24 mouse cellular contexts compared by ENCODE assay signal in the genomic region with DNA sequence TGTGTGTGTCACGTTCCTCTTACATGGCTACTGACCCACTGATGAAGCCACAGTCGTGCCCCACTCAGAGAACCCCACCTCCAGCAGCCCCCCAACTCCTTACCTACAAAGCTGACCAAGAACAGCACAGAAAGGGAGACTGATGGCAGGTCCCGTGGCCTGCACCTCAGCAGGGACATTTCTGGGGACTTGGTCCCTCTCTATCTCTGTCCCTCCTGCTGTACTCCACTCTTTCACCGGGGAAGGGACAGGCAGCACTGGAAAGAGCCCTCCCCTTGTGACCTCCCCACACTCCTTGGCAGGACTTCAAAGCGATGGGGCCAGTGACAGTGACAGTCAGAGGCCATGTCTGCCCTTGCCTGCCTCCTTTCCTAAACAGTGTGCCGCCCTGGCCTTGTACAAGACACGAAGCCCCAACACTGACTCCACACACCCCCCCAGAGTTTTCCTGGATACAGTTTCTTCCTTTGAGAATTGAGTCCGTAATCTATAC. TPM values are rescaled to one million over a fixed set of nuclear protein-coding genes. Genes with fewer than 3 reads are reported as not detected.
DNase-seq lines count a peak whose midpoint lies in the region; ATAC-seq and TF ChIP-seq lines count a peak whose summit lies in the region.
"Had no signal": no experiment of that assay in that cellular context is flagged by ENCODE, and none has a peak within 500 bp of the region (broad histone marks: within the 10 kb centered on the region; RNA-seq: fewer than 3 reads in every experiment).

A gene (minus strand): TSS at position 222 of the 493 bp plus-strand sequence.
A gene (minus strand): TSS at position 278 of the 493 bp plus-strand sequence.

- peaks cover 16% of the 10 kb centered on the region; the same call in 1 of the 2 replicates for H3K4me1 ChIP-seq in lung, embryonic 15.5 days
- H3K4me1 ChIP-seq in liver, postnatal 0 days (ENCODE audit: insufficient read depth), result peaks cover 44% of the 10 kb centered on the region
- H3K4me1 ChIP-seq: midbrain, embryonic 12.5 days had no signal

- H3K9me3 ChIP-seq in lung, embryonic 15.5 days, result no peaks in the 10 kb centered on the region
- no peaks in the 10 kb centered on the region for H3K9me3 ChIP-seq in liver, postnatal 0 days (ENCODE audit: low read length)
- H3K9me3 ChIP-seq: limb, embryonic 13.5 days; midbrain, embryonic 12.5 days had no signal

- no peak within 1 kb of the TSS for H3K4me2 ChIP-seq in lung, embryonic 15.5 days
- H3K4me2 ChIP-seq in liver, postnatal 0 days (ENCODE audit: low read depth, low read length), result peak within 1 kb of the TSS; percentile 62
- H3K4me2 ChIP-seq: hindbrain, embryonic 14.5 days; limb, embryonic 13.5 days; midbrain, embryonic 12.5 days had no signal

- H3K36me3 ChIP-seq in lung, embryonic 15.5 days, result no peaks in the 10 kb centered on the region
- no peaks in the 10 kb centered on the region for H3K36me3 ChIP-seq in liver, postnatal 0 days (replicated peaks; ENCODE audit: insufficient read depth, low read length)
- H3K36me3 ChIP-seq: limb, embryonic 13.5 days; midbrain, embryonic 12.5 days had no signal

- no peak within 1 kb of the TSS for H3K9ac ChIP-seq in lung, embryonic 15.5 days
- H3K9ac ChIP-seq in liver, postnatal 0 days (replicated peaks), result peak within 1 kb of the TSS; percentile 62
- H3K9ac ChIP-seq: forebrain, postnatal 0 days; hindbrain, embryonic 14.5 days; limb, embryonic 13.5 days; midbrain, embryonic 12.5 days had no signal

- H3K4me3 ChIP-seq in lung, embryonic 15.5 days, result no peak within 1 kb of the TSS
- H3K4me3 ChIP-seq in liver, postnatal 0 days (ENCODE audit: low read depth, low read length), result peak within 1 kb of the TSS; percentile 29
- H3K4me3 ChIP-seq: heart, adult 2 months; limb, embryonic 13.5 days; midbrain, embryonic 12.5 days had no signal

- H3K27me3 ChIP-seq in lung, embryonic 15.5 days, result no peaks in the 10 kb centered on the region
- no peaks in the 10 kb centered on the region for H3K27me3 ChIP-seq in liver, postnatal 0 days (ENCODE audit: insufficient read depth, low read length)
- H3K27me3 ChIP-seq: limb, embryonic 13.5 days; midbrain, embryonic 12.5 days had no signal

- no peak for TF ChIP-seq CTCF in liver, postnatal 0 days (IDR thresholded peaks at IDR 0.05; ENCODE audit: low read depth)

- peak within 1 kb of the TSS; percentile 65; the same call in 1 of the 2 replicates for H3K27ac ChIP-seq in lung, embryonic 15.5 days
- H3K27ac ChIP-seq in liver, postnatal 0 days (ENCODE audit: low read depth), result peak within 1 kb of the TSS; percentile 98
- H3K27ac ChIP-seq: heart, adult 2 months; hindbrain, embryonic 14.5 days; limb, embryonic 13.5 days; macrophage; midbrain, embryonic 12.5 days had no signal

- WGBS in lung, embryonic 15.5 days, result 44% methylated on average over 8 of the region's 8 CpGs
- WGBS in liver, postnatal 0 days (ENCODE audit: insufficient replicate concordance), result 43% methylated on average over 8 of the region's 8 CpGs

- ATAC-seq in lung, embryonic 15.5 days (ENCODE audit: borderline replicate concordance, extremely low read depth, low FRiP score, low TSS enrichment), result no peak
- 0 out of 2 replicates have a peak, but pooled peaks have one; percentile 24 for ATAC-seq in erythroblast, adult 5-6 weeks (replicated peaks; ENCODE audit: low FRiP score, poor library complexity, severe bottlenecking)
- ATAC-seq in liver, postnatal 0 days, result peak; percentile 59
- ATAC-seq: forebrain, postnatal 0 days had no signal

- TF ChIP-seq EP300 in liver, postnatal 0 days (IDR thresholded peaks at IDR 0.05; ENCODE audit: low read depth), result no peak

- no peak for DNase-seq in lung, postnatal 36 days
- peak; percentile 88 for DNase-seq in adrenal gland, adult 8-10 months
- DNase-seq in liver, postnatal 0 days, result peak; percentile 80
- no peak for DNase-seq in testis, postnatal 10 days (ENCODE audit: low spot score)
- DNase-seq in kidney, adult 18-20 months, result no peak
- DNase-seq: cerebellum, adult 9-10 months; embryo, embryonic 11 days; forebrain, postnatal 0 days; gastrocnemius, postnatal 10 days; heart, adult 2 months; kidney, adult 2 months; kidney, postnatal 25 days; thymus, postnatal 25 days had no signal

RNA-seq across cellular contexts. Expression of the first gene that starts in this region (rescaled TPM):
- polyA plus RNA-seq in lung, embryonic 15.5 days (2015; fragmentation: Nextera tagmentation; extraction: Ambion mirVana), result not detected in 2 replicates
- 1 to 10 TPM in 2 of 4 experiments, under 1 TPM in 1, not detected in 1; 0.54 to 3.0 (median 1.9) TPM for total RNA-seq in adrenal gland, adult 8-10 months (2022)
- total RNA-seq in erythroblast, adult 5-6 weeks (2015; ENCODE audit: low replicate concordance), result not detected in 2 replicates
- not detected in 2 replicates for total RNA-seq in erythroblast, adult 5-6 weeks (2017; ENCODE audit: low replicate concordance)
- 187 and 234 TPM in 2 replicates for polyA plus RNA-seq in liver, postnatal 0 days (2015; fragmentation: Nextera tagmentation; extraction: Ambion mirVana)
- total RNA-seq: forebrain, postnatal 0 days; gastrocnemius, postnatal 10 days; heart, adult 2 months; heart, postnatal 25 days; layer of hippocampus, postnatal 10 days; left cerebral cortex, postnatal 10 days; MEL had no signal
- polyA plus RNA-seq: forebrain, postnatal 0 days; heart, adult 2 months; hindbrain, embryonic 14.5 days; kidney, adult 2 months; limb, embryonic 13.5 days; macrophage; midbrain, embryonic 12.5 days; neural tube, embryonic 14.5 days had no signal

RNA-seq across cellular contexts. Expression of the second gene that starts in this region (rescaled TPM):
- 0.42 and 1.3 TPM in 2 replicates for polyA plus RNA-seq in lung, embryonic 15.5 days (2015; fragmentation: Nextera tagmentation; extraction: Ambion mirVana)
- total RNA-seq in adrenal gland, adult 8-10 months (2022), result 100 to 1,000 TPM in 2 of 4 experiments, 10 to 100 TPM in 2; 48.6 to 249 (median 89.6) TPM
- not detected in 2 replicates for total RNA-seq in erythroblast, adult 5-6 weeks (2015; ENCODE audit: low replicate concordance)
- total RNA-seq in erythroblast, adult 5-6 weeks (2017; ENCODE audit: low replicate concordance), result not detected in 2 replicates
- 2,808 and 2,914 TPM in 2 replicates for polyA plus RNA-seq in liver, postnatal 0 days (2015; fragmentation: Nextera tagmentation; extraction: Ambion mirVana)
- total RNA-seq: forebrain, postnatal 0 days; heart, adult 2 months; heart, postnatal 25 days; layer of hippocampus, postnatal 10 days; left cerebral cortex, postnatal 10 days; MEL had no signal
- polyA plus RNA-seq: forebrain, postnatal 0 days; heart, adult 2 months; hindbrain, embryonic 14.5 days; kidney, adult 2 months; limb, embryonic 13.5 days; macrophage had no signal

Comparison
In these comparisons a context has a peak if more than half of its experiments do, and no peak if none do; other contexts are left out.
1. RNA of the second gene that starts in this region (total RNA-seq): 48.6 to 249 TPM in adrenal gland, adult 8-10 months; not detected in erythroblast, adult 5-6 weeks; every median in the first group is over 10 times any median in the second.
2. RNA of the first gene that starts in this region (polyA plus RNA-seq): 187 to 234 TPM in liver, postnatal 0 days; not detected in lung, embryonic 15.5 days; every median in the first group is over 100 times any median in the second.
3. RNA of the second gene that starts in this region (polyA plus RNA-seq): 2,808 to 2,914 TPM in liver, postnatal 0 days; 0.42 to 1.3 TPM in lung, embryonic 15.5 days; every median in the first group is over 1,000 times any median in the second.
4. Peak in ATAC-seq in erythroblast, adult 5-6 weeks; RNA of the genes that start here not detected or under 1 TPM.
5. DNase-seq: peak in adrenal gland, adult 8-10 months (single experiment) and liver, postnatal 0 days (single experiment); none in lung, postnatal 36 days (single experiment), testis, postnatal 10 days (single experiment) and kidney, adult 18-20 months (single experiment).